Mouse (Mus musculus) myocyte (in vitro differentiated cells): ENCODE data around the gene Flcn. TPM values are rescaled to one million over a fixed set of nuclear protein-coding genes. Genes with fewer than 3 reads are reported as not detected.

Source experiments
- H3K27me3 ChIP-seq: one replicate; pipeline ENCODE4 v1.6.1; 2011; ENCODE audit not compliant: control insufficient read depth, insufficient read depth, insufficient read length
- H3K36me3 ChIP-seq: one replicate; pipeline ENCODE4 v1.6.1; 2011; ENCODE audit not compliant: control insufficient read depth, insufficient read depth
- H3K4me2 ChIP-seq: one replicate; pipeline ENCODE4 v1.6.1; 2011; ENCODE audit warnings: low read depth, control low read depth
- H3K4me3 ChIP-seq: one replicate; pipeline ENCODE4 v1.5.1; 2011; ENCODE audit warnings: mild to moderate bottlenecking, control low read depth, moderate library complexity
- H3K79me2 ChIP-seq: one replicate; pipeline ENCODE4 v1.6.1; 2011; ENCODE audit not compliant: control insufficient read depth, insufficient read depth
- H3ac ChIP-seq: one replicate; pipeline ENCODE4 v1.6.1; 2011; ENCODE audit not compliant: control insufficient read depth, insufficient read length
- CEBPB ChIP-seq: IDR thresholded peaks from 2 replicates; pipeline ENCODE4 v1.6.1; 2011; ENCODE audit warnings: mild to moderate bottlenecking, moderate library complexity; ENCODE audit not compliant: poor library complexity, insufficient read depth, severe bottlenecking
- E2F4 ChIP-seq: IDR thresholded peaks from one replicate; pipeline ENCODE4 v1.6.1; 2011; ENCODE audit warnings: mild to moderate bottlenecking, control low read depth, moderate library complexity; ENCODE audit not compliant: insufficient read depth
- MAX ChIP-seq: IDR thresholded peaks from one replicate; pipeline ENCODE4 v1.6.1; 2011; ENCODE audit warnings: low read depth, mild to moderate bottlenecking, control low read depth
- MYOD1 ChIP-seq, 3 experiments: IDR thresholded peaks; one replicate each; pipeline ENCODE4 v1.6.1; 2011; ENCODE audit warnings: control low read depth in 2 of 3, low read depth in 2 of 3, mild to moderate bottlenecking in 2 of 3, moderate library complexity in 1 of 3; ENCODE audit not compliant: insufficient read length in 2 of 3, control insufficient read depth in 1 of 3
- MYOG ChIP-seq, 3 experiments: IDR thresholded peaks; one replicate each; pipeline ENCODE4 v1.6.1; 2011; ENCODE audit warnings: control low read depth in 2 of 3, low read depth in 2 of 3, mild to moderate bottlenecking in 2 of 3; ENCODE audit not compliant: insufficient read length in 2 of 3, control insufficient read depth in 1 of 3, insufficient read depth in 1 of 3
- POLR2A ChIP-seq: IDR thresholded peaks from one replicate; pipeline ENCODE4 v1.6.1; 2011; ENCODE audit warnings: low read depth, mild to moderate bottlenecking, control low read depth, moderate library complexity; ENCODE audit not compliant: insufficient read length
- POLR2AphosphoS2 ChIP-seq: IDR thresholded peaks from one replicate; pipeline ENCODE4 v1.6.1; 2011; ENCODE audit warnings: low read depth, control low read depth; ENCODE audit not compliant: insufficient read length
- REST ChIP-seq: IDR thresholded peaks from one replicate; pipeline ENCODE4 v1.6.1; 2011; ENCODE audit warnings: mild to moderate bottlenecking, control low read depth, moderate library complexity; ENCODE audit not compliant: insufficient read depth, insufficient read length
- SRF ChIP-seq: IDR thresholded peaks from one replicate; pipeline ENCODE4 v1.6.1; 2011; ENCODE audit warnings: low read depth; ENCODE audit not compliant: control insufficient read depth, insufficient read length
- TCF12 ChIP-seq: IDR thresholded peaks from one replicate; pipeline ENCODE4 v1.6.1; 2011; ENCODE audit warnings: mild to moderate bottlenecking, control low read depth; ENCODE audit not compliant: poor library complexity, insufficient read depth, severe bottlenecking
- TCF3 ChIP-seq: IDR thresholded peaks from one replicate; pipeline ENCODE4 v1.6.1; 2011; ENCODE audit warnings: low read depth, control low read depth; ENCODE audit not compliant: insufficient read length
- USF1 ChIP-seq: IDR thresholded peaks from one replicate; pipeline ENCODE4 v1.6.1; 2011; ENCODE audit warnings: low read depth, mild to moderate bottlenecking, control low read depth, moderate library complexity
- polyA plus RNA-seq: library from polyadenylated mRNA; unstranded; fragments of >200 nt; fragmentation: generic; extraction: Trizol; gene quantifications from one replicate; pipeline ENCODE4 v1.2.1, GENCODE M21; 2012; ENCODE audit warnings: missing spikeins

Gene Flcn
- polyA plus RNA-seq, 1 experiment: 43.9 TPM

DNA sequence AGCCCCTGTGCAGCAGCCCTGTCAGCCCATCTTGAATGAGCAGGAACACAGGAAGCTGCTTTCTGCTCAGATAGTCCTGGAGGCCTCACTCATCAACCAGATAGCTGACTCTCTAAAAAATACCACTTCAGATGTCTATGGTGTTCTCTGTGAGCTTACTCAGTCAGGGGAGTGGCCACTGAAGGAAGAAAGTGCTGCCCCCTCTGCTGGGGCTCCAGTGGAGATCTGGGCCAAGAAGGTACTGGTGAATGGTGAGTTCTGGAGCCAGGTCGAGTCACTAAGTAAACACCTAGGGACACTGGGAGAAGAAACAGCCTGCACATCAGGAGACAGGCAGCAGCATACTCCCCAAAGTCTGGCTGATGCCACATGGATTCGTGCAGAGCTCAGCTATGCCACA, 50.2 kb downstream of the Flcn start:
- H3K79me2 ChIP-seq: no peaks in the 10 kb centered on the region
- H3K4me3 ChIP-seq: no peak overlapping the region
- H3K27me3 ChIP-seq: no peaks in the 10 kb centered on the region
- TF ChIP-seq REST (no peak), MAX (no peak), E2F4 (no peak), TCF3 (no peak), SRF (no peak)
- H3K4me2 ChIP-seq: peak overlapping the region; percentile 6
- H3ac ChIP-seq: no peak overlapping the region
- peaks cover 69% of the 10 kb centered on the region for H3K36me3 ChIP-seq

DNA sequence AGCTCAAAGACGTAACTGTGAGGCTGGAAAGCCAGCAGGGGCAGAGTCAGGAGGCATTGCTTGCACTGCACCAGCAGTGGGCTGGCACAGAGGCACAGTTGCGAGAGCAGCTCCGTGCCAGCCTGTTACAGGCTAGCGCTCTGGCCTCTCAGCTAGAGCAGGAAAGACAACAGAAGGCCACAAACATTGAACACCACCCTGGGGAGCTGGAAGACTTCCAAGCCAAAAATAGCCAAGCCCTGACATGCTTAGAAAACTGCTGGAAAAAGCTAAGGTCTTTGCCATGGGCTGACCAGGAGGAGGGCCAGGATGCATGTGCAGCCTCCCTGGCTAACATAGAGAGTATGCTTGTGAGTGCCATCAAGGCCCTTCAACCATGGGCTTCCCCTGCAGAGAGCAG, 50.6 kb downstream of the Flcn start:
- Histone ChIP-seq H3K79me2 (no peaks in the 10 kb centered on the region), H3K4me2 (peak overlapping the region; percentile 6), H3K4me3 (no peak overlapping the region), H3K27me3 (no peaks in the 10 kb centered on the region), H3ac (no peak overlapping the region), H3K36me3 (peaks cover 68% of the 10 kb centered on the region)
- TF ChIP-seq TCF3 (no peak), POLR2AphosphoS2 (peak; percentile 31)

DNA sequence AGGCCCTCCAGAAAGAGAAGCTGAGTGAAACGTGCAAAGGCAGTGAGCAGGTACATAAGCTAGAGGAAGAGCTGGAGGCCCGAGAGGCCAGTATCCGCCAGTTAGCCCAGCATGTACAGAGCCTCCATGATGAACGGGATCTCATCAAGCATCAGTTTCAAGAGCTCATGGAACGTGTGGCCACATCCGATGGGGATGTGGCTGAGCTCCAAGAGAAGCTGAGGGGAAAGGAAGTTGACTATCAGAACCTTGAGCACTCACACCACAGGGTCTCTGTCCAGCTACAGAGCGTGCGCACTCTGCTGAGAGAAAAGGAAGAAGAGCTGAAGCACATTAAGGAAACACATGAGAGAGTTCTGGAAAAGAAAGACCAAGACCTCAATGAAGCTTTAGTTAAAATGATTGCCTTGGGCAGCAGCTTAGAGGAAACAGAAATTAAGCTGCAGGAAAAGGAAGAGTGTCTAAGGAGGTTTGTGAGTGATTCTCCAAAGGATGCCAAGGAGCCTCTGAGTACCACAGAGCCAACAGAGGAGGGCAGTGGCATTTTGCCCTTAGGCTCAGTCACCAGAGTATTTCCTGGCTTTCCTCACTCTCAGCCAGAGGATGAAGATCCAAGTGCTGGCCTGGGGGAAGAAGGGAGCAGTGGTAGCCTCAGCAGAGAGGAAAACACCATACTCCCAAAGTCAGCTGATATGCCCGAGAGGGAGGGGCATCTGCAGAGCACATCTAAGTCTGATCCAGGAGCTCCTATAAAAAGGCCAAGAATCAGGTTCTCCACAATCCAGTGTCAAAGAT, 51.4 kb downstream of the Flcn start:
- Histone ChIP-seq H3K4me2 (no peak overlapping the region), H3K27me3 (no peaks in the 10 kb centered on the region), H3K36me3 (peaks cover 63% of the 10 kb centered on the region), H3ac (no peak overlapping the region), H3K79me2 (no peaks in the 10 kb centered on the region), H3K4me3 (no peak overlapping the region)
- TF ChIP-seq MAX: no peak
- no peak for TF ChIP-seq USF1
- no peak for TF ChIP-seq MYOD1 (IDR thresholded peaks at IDR 0.05; ENCODE audit: control insufficient read depth in 1 of 3, insufficient read length in 2 of 3, low read depth in 2 of 3)
- no peak for TF ChIP-seq E2F4
- no peak for TF ChIP-seq TCF12
- TF ChIP-seq REST: no peak
- TF ChIP-seq POLR2A: no peak
- no peak for TF ChIP-seq SRF
- no peak for TF ChIP-seq CEBPB
- TF ChIP-seq TCF3: no peak
- no peak for TF ChIP-seq POLR2AphosphoS2
- TF ChIP-seq MYOG (IDR thresholded peaks at IDR 0.05; ENCODE audit: control insufficient read depth in 1 of 3, insufficient read depth in 1 of 3, insufficient read length in 2 of 3, low read depth in 2 of 3): no peak

DNA sequence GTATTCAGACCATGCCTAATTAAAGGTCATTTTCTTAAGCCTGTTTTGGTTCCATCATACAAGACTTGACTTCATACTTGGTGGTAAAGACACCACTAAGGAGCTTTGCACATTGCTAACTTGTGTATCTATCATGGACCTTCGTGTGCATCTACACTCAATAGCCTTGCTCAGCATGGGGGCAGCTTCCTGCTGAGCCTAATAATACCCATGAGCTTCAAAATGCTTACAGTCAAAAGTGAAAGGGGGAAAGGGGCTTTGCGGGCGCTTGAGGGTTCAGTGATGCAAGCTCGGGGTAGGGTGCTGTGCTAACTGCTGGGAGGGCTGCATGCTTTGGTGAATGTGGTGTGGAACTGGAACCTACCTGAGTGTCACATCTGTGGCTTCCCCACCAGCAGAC, 53.5 kb downstream of the Flcn start:
- Histone ChIP-seq H3K27me3 (no peaks in the 10 kb centered on the region), H3K4me2 (no peak overlapping the region), H3K79me2 (no peaks in the 10 kb centered on the region)

DNA sequence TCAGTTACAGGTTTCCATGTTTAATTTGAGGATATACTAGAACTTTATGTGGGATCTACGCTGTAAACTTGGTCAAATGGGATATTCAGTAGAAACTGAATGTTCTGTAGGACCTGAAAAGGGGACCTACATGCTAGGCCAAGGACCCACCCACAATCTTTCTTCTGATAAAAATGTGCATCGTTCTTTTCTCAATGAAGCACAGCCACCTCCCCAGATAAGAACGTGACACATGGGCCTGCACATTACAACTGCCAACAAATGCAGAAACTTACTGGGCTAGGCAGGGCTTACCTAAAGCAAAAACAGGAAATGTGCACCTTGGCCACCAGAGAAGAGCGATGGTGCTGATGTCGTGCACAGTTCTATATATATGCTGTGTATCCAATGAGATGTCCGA, 55.3 kb downstream of the Flcn start:
- no peak for TF ChIP-seq TCF12
- TF ChIP-seq REST: no peak
- no peak for TF ChIP-seq MAX
- TF ChIP-seq E2F4: no peak
- no peak for TF ChIP-seq USF1
- TF ChIP-seq CEBPB: no peak
- no peak for TF ChIP-seq TCF3
- TF ChIP-seq MYOG (IDR thresholded peaks at IDR 0.05; ENCODE audit: control insufficient read depth in 1 of 3, insufficient read depth in 1 of 3, insufficient read length in 2 of 3, low read depth in 2 of 3): no peak
- H3K4me2 ChIP-seq: no peak overlapping the region
- peaks cover 76% of the 10 kb centered on the region for H3K36me3 ChIP-seq
- no peaks in the 10 kb centered on the region for H3K27me3 ChIP-seq
- H3K79me2 ChIP-seq: no peaks in the 10 kb centered on the region
- no peak overlapping the region for H3K4me3 ChIP-seq
- no peak overlapping the region for H3ac ChIP-seq

More for the DNA sequence above, 53.5 kb downstream of the Flcn start:
- no peak overlapping the region for H3ac ChIP-seq
- TF ChIP-seq POLR2AphosphoS2 (peak; percentile 9), REST (no peak)
- no peak overlapping the region for H3K4me3 ChIP-seq
- peaks cover 73% of the 10 kb centered on the region for H3K36me3 ChIP-seq

DNA sequence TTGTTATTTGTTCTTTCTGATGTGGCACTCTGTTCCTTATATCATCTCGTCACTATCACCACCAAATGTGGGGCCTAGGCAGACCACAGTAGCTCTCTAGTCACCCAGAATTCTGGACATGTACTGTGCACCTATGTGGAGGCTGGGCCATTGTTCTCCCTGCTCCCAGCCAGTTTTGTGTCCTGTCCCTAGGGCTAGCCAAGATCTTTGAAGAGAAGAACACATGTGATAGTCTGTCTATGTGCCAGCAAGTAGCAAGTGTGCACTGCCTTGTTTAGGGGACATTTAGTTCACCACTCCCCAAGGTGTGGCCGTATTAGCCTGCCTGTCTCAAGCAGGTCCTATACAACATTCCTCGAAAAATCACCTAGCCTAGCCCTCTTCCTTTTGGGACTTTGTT, 60.8 kb downstream of the Flcn start:
- peaks cover 61% of the 10 kb centered on the region for H3K36me3 ChIP-seq

More for the DNA sequence above, 60.8 kb downstream of the Flcn start:
- Histone ChIP-seq H3K27me3 (no peaks in the 10 kb centered on the region), H3K4me3 (no peak overlapping the region), H3K79me2 (no peaks in the 10 kb centered on the region), H3K4me2 (no peak overlapping the region), H3ac (no peak overlapping the region)
- TF ChIP-seq TCF12: no peak
- no peak for TF ChIP-seq POLR2A
- no peak for TF ChIP-seq REST
- no peak for TF ChIP-seq SRF
- TF ChIP-seq TCF3: no peak
- no peak for TF ChIP-seq USF1
- no peak for TF ChIP-seq POLR2AphosphoS2
- no peak for TF ChIP-seq MYOG (IDR thresholded peaks at IDR 0.05; ENCODE audit: control insufficient read depth in 1 of 3, insufficient read depth in 1 of 3, insufficient read length in 2 of 3, low read depth in 2 of 3)
- TF ChIP-seq MAX: no peak
- TF ChIP-seq MYOD1 (IDR thresholded peaks at IDR 0.05; ENCODE audit: control insufficient read depth in 1 of 3, insufficient read length in 2 of 3, low read depth in 2 of 3): no peak
- no peak for TF ChIP-seq CEBPB
